Mouse (Mus musculus): ENCODE measurements around the gene Hist2h4. TPM values are rescaled to one million over a fixed set of nuclear protein-coding genes. Genes with fewer than 3 reads are reported as not detected.
"Not testable (repeated sequence)": the region's sequence is repeated elsewhere in the genome, so short reads cannot be mapped to it uniquely, and the experiment has no call there.

The Hist2h4 gene
- polyA plus RNA-seq, 1 experiment from 2014 or later: 6.8 TPM

DNA sequence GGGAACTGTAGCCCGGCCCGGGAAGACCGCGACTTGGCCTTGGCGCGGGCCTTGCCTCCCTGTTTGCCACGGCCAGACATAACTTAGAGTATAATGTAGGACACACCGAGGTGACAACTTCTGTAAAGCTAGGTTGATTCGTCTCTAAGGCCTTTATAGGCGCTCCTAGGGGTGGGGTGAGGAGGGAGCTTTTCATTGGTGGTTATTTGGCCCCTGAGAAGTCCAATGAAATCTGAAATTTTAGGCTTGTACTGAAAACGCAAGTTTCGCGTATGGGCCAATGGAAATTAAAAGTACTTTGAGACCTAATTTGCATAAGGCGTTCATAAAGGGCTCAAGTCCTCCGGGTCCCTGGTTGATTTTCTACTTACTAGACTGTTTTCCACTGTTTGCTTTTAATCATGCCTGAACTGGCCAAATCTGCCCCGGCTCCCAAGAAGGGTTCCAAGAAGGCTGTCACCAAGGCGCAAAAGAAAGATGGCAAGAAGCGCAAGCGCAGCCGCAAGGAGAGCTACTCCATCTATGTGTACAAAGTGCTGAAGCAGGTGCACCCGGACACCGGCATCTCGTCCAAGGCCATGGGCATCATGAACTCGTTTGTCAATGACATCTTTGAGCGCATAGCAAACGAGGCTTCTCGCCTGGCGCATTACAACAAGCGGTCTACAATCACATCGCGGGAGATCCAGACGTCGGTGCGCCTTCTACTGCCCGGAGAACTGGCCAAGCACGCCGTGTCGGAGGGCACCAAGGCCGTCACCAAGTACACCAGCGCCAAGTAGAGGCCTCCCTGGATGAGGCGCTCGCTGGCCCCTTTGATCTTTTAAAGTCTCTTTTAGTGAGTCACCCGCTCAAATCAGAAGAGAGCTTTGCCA lies 42.1 kb downstream of the Hist2h4 start, which contains the start of the genes Hist2h2ac and Hist2h2be:
Hist2h2ac (minus strand) TSS at position 116 of the 875 bp plus-strand sequence.
Hist2h2be (plus strand) TSS at position 355 of the 875 bp plus-strand sequence.
- Histone ChIP-seq H3K4me3 (peak within 1 kb of the TSS; percentile 68), H3K4me1 (replicated peaks) (peaks cover 64% of the 10 kb centered on the region), H3K9me3 (no peaks in the 10 kb centered on the region), H3K27me3 (ENCODE audit: insufficient read depth, poor library complexity, severe bottlenecking) (no peaks in the 10 kb centered on the region), H3K36me3 (no peaks in the 10 kb centered on the region), H3K27ac (peak within 1 kb of the TSS; percentile 97)
- peak; percentile 82 for DNase-seq (ENCODE audit: low spot score)
- under 1% methylated on average over 43 of the region's 43 CpGs for WGBS

DNA sequence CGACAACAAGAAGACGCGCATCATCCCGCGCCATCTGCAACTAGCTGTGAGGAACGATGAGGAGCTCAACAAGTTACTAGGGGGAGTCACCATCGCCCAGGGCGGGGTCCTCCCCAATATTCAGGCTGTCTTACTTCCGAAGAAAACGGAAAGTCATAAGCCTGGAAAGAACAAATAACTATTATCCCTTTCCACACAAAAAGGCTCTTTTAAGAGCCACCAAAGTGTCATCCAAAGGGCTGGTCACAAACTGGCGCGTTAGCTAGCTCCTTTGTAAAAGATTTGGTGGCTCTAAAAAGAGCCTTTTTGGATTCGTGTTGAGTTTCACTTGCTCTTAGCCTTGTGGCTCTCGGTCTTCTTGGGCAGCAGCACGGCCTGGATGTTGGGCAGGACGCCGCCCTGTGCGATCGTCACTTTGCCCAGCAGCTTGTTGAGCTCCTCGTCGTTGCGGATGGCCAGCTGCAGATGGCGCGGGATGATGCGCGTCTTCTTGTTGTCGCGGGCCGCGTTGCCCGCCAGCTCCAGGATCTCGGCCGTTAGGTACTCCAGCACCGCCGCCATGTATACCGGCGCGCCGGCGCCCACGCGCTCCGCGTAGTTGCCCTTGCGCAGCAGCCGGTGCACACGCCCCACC lies 42.9 kb downstream of the Hist2h4 start:
- Histone ChIP-seq H3K27ac (peak overlapping the region; percentile 97), H3K4me1 (replicated peaks) (peaks cover 60% of the 10 kb centered on the region), H3K4me3 (peak overlapping the region; percentile 68)
- peak; percentile 50 for DNase-seq (ENCODE audit: low spot score)
- H3K9me3 ChIP-seq; H3K36me3 ChIP-seq; H3K27me3 ChIP-seq (ENCODE audit: insufficient read depth, poor library complexity, severe bottlenecking): not testable (repeated sequence)
- under 1% methylated on average over 38 of the region's 47 CpGs for WGBS

DNA sequence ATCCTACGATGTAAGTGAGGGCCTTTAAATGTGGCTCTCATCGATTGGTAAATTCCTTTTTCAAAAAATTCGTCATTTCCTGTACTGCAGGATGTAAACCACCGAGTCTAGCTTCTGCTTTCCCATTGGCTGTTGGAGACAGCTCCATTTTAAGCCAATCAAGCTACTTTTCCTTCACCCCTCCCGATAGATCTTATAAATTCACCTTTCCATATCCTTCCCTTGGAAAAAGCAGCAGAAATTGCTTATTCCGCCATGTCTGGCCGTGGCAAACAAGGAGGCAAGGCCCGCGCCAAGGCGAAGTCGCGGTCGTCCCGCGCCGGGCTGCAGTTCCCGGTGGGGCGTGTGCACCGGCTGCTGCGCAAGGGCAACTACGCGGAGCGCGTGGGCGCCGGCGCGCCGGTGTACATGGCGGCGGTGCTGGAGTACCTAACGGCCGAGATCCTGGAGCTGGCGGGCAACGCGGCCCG lies 43.4 kb downstream of the Hist2h4 start, which contains the start of the genes Bola1 and Hist2h2ab:
Bola1 (minus strand) TSS at position 49 of the 470 bp plus-strand sequence.
Hist2h2ab (plus strand) TSS at position 205 of the 470 bp plus-strand sequence.
- H3K4me3 ChIP-seq: peak within 1 kb of the TSS; percentile 68
- peak within 1 kb of the TSS; percentile 97 for H3K27ac ChIP-seq
- H3K36me3 ChIP-seq: no peaks in the 10 kb centered on the region
- peaks cover 55% of the 10 kb centered on the region for H3K4me1 ChIP-seq (replicated peaks)
- peaks cover 4% of the 10 kb centered on the region; the same call in 1 of the 2 replicates for H3K27me3 ChIP-seq (ENCODE audit: insufficient read depth, poor library complexity, severe bottlenecking)
- WGBS: under 1% methylated on average over 37 of the region's 37 CpGs
- peak; percentile 75 for DNase-seq (ENCODE audit: low spot score)
- H3K9me3 ChIP-seq: no peaks in the 10 kb centered on the region

DNA sequence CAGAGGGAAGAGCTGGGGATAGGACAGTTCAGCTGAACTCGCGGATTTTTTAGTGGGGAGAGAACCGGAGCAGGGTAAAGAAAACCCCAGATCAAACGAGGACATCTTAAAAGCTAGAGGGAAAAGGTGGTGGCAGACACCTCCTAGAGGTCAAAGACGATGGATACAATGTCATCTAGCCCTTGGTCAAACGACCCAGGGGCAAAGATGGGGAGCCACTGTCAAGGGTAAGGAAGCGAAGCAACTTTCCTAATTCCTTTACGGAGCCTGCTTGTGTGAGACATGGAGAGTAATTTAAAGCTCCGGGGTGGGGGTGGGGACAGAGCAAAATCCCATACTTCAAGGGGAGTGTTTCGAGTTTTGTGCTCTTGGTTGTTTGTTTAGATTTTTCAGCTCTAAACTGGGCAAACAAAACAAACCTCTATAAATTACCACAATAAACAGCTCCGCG lies 43.9 kb downstream of the Hist2h4 start:
- peak overlapping the region; percentile 97 for H3K27ac ChIP-seq
- peak; percentile 49 for DNase-seq (ENCODE audit: low spot score)
- H3K4me1 ChIP-seq (replicated peaks): peaks cover 53% of the 10 kb centered on the region
- no peaks in the 10 kb centered on the region for H3K36me3 ChIP-seq
- H3K4me3 ChIP-seq: peak overlapping the region; percentile 68
- peaks cover 4% of the 10 kb centered on the region; the same call in 1 of the 2 replicates for H3K27me3 ChIP-seq (ENCODE audit: insufficient read depth, poor library complexity, severe bottlenecking)
- WGBS: under 1% methylated on average over 12 of the region's 12 CpGs
- no peaks in the 10 kb centered on the region for H3K9me3 ChIP-seq

Other genes starting within 250 kb of the Hist2h4 start
- gene Vps45, start 204.8 kb downstream of the Hist2h4 start, polyA plus RNA-seq (2016; fragmentation: Nextera tagmentation; extraction: Ambion mirVana): 30.4 and 32.4 TPM in 2 replicates
- 12.8 and 19.2 TPM in 2 replicates for gene Otud7b, start 158.8 kb downstream of the Hist2h4 start, polyA plus RNA-seq (2016; fragmentation: Nextera tagmentation; extraction: Ambion mirVana)
- 10.4 and 11.4 TPM in 2 replicates for gene Mtmr11, start 101.3 kb downstream of the Hist2h4 start, polyA plus RNA-seq (2016; fragmentation: Nextera tagmentation; extraction: Ambion mirVana)
- 250 and 259 TPM in 2 replicates for gene Sf3b4, start 91.0 kb downstream of the Hist2h4 start, polyA plus RNA-seq (2016; fragmentation: Nextera tagmentation; extraction: Ambion mirVana)
- 3.7 and 15.3 TPM in 2 replicates for gene Sv2a, start 82.2 kb downstream of the Hist2h4 start, polyA plus RNA-seq (2016; fragmentation: Nextera tagmentation; extraction: Ambion mirVana)
- 89.6 and 90.3 TPM in 2 replicates for gene Bola1, start 43.6 kb downstream of the Hist2h4 start, polyA plus RNA-seq (2016; fragmentation: Nextera tagmentation; extraction: Ambion mirVana)
- not detected in 2 replicates for gene Hist2h2ab, start 43.4 kb downstream of the Hist2h4 start, polyA plus RNA-seq (2016; fragmentation: Nextera tagmentation; extraction: Ambion mirVana)
- gene Hist2h2ac, start 42.4 kb downstream of the Hist2h4 start, polyA plus RNA-seq (2016; fragmentation: Nextera tagmentation; extraction: Ambion mirVana): 7.6 and 12.0 TPM in 2 replicates
- gene Hist2h2be, start 42.2 kb downstream of the Hist2h4 start, polyA plus RNA-seq (2016; fragmentation: Nextera tagmentation; extraction: Ambion mirVana): 6.0 and 8.7 TPM in 2 replicates
- gene Hist2h3c2, start 24.2 kb downstream of the Hist2h4 start, polyA plus RNA-seq (2016; fragmentation: Nextera tagmentation; extraction: Ambion mirVana): 7.9 and 8.4 TPM in 2 replicates
- 44.6 and 55.1 TPM in 2 replicates for gene Hist2h2aa2, start 23.0 kb downstream of the Hist2h4 start, polyA plus RNA-seq (2016; fragmentation: Nextera tagmentation; extraction: Ambion mirVana)
- gene Hist2h2aa1, start 17.8 kb downstream of the Hist2h4 start, polyA plus RNA-seq (2016; fragmentation: Nextera tagmentation; extraction: Ambion mirVana): 11.3 and 13.4 TPM in 2 replicates
- 0.42 and 0.56 TPM in 2 replicates for gene Hist2h3c1, start 16.6 kb downstream of the Hist2h4 start, polyA plus RNA-seq (2016; fragmentation: Nextera tagmentation; extraction: Ambion mirVana)
- gene Hist2h3b, start 5.3 kb upstream of the Hist2h4 start, polyA plus RNA-seq (2016; fragmentation: Nextera tagmentation; extraction: Ambion mirVana): 49.7 and 51.9 TPM in 2 replicates
- 9.4 and 9.7 TPM in 2 replicates for gene Hist2h2bb, start 6.4 kb upstream of the Hist2h4 start, polyA plus RNA-seq (2016; fragmentation: Nextera tagmentation; extraction: Ambion mirVana)
- gene Fcgr1, start 30.7 kb upstream of the Hist2h4 start, polyA plus RNA-seq (2016; fragmentation: Nextera tagmentation; extraction: Ambion mirVana): 1.7 and 1.9 TPM in 2 replicates
- gene BC107364, start 189.0 kb upstream of the Hist2h4 start, polyA plus RNA-seq (2016; fragmentation: Nextera tagmentation; extraction: Ambion mirVana): 0.25 TPM in 1 of 2 replicates, not detected in the other

All from hindbrain, embryonic 10.5 days (tissue).